In the genomic region with DNA sequence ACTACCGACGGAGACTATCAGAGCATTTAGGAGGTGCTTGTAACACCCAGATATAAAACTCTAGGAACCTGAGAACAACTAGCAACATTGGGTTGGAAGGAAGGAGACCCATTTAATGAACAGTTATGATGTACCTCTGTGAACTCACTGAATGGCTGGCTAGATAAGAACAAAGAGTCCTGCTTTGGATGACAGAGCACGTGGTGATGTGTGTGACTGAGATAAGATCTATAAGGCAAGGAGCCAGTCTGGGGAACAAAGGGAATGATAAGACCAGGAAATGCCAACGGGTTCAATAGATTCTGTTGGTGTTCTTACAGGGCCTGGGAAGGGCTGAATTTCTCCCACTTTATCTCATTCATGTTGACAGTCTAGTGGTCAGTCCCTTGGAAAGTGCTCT, we compare ENCODE assay signal across 24 mouse cellular contexts.
DNase-seq lines count a peak whose midpoint lies in the region; ATAC-seq and TF ChIP-seq lines count a peak whose summit lies in the region.
"Had no signal": no experiment of that assay in that cellular context is flagged by ENCODE, and none has a peak within 500 bp of the region (broad histone marks: within the 10 kb centered on the region; RNA-seq: fewer than 3 reads in every experiment).

No protein-coding gene starts in this region.

- ATAC-seq in liver, embryonic 12.5 days, result no peak
- no peak for ATAC-seq in liver, embryonic 14.5 days (ENCODE audit: insufficient read depth)
- no peak for ATAC-seq in liver, postnatal 0 days
- ATAC-seq in G1E (ENCODE audit: extremely low read depth, insufficient number of reproducible peaks, low FRiP score, poor library complexity, severe bottlenecking), result peak; percentile 65
- no peak for ATAC-seq in liver, embryonic 15.5 days (ENCODE audit: insufficient read depth)
- ATAC-seq: activated CD4-positive, CD25-positive, alpha-beta regulatory T cell, adult 4 months; CD4-positive, CD25-positive, alpha-beta regulatory T cell, adult 4 months; forebrain, embryonic 13.5 days; forebrain, embryonic 15.5 days; Patski had no signal

- DNase-seq in liver (no peak), G1E (ENCODE audit: low spot score) (no peak)
- no peak for DNase-seq in liver, embryonic 14.5 days (ENCODE audit: low read depth in 3 of 3, low spot score in 3 of 3)
- no peak for DNase-seq in liver, postnatal 0 days
- no peak for DNase-seq in yolk sac, embryonic 10.5 days (ENCODE audit: low spot score)
- no peak for DNase-seq in thymus, postnatal 25 days
- DNase-seq: adrenal gland, adult 8-10 months; adrenal gland, postnatal 14 days; adrenal gland, postnatal 36 days; B cell, adult 2 months; cerebellum, adult 11-12 months; cerebellum, adult 2 months; cerebellum, adult 9-10 months; cerebellum, postnatal 10 days; cerebellum, postnatal 25 days had no signal

- H3K9ac ChIP-seq in liver, embryonic 12.5 days, result no peak overlapping the region
- peak overlapping the region; percentile 13; the same call in 1 of the 2 replicates for H3K9ac ChIP-seq in liver, embryonic 14.5 days (replicated peaks)
- no peak overlapping the region for H3K9ac ChIP-seq in liver, postnatal 0 days (replicated peaks)
- H3K9ac ChIP-seq in liver, embryonic 15.5 days, result no peak overlapping the region
- H3K9ac ChIP-seq: embryonic facial prominence, embryonic 12.5 days; forebrain, embryonic 13.5 days; forebrain, embryonic 15.5 days had no signal

- peak overlapping the region; percentile 85; the same call in 1 of the 2 replicates for H3K27ac ChIP-seq in liver, embryonic 12.5 days
- peak overlapping the region; percentile 86; the same call in 1 of the 2 replicates for H3K27ac ChIP-seq in liver, embryonic 14.5 days
- H3K27ac ChIP-seq in liver, postnatal 0 days (ENCODE audit: low read depth), result no peak overlapping the region
- 0 out of 2 replicates have a peak overlapping the region, but pooled peaks have one; percentile 53 for H3K27ac ChIP-seq in liver, embryonic 15.5 days (replicated peaks)
- H3K27ac ChIP-seq: embryonic facial prominence, embryonic 10.5 days; embryonic facial prominence, embryonic 12.5 days; forebrain, embryonic 13.5 days; forebrain, embryonic 15.5 days had no signal

- peak; percentile 52; the same call in 1 of the 2 replicates for TF ChIP-seq EP300 in liver, embryonic 14.5 days (IDR thresholded peaks at IDR 0.05; ENCODE audit: low read depth)
- TF ChIP-seq EP300 in liver, postnatal 0 days (IDR thresholded peaks at IDR 0.05; ENCODE audit: low read depth), result no peak

- no peak for TF ChIP-seq CTCF in liver, embryonic 14.5 days (IDR thresholded peaks at IDR 0.05; ENCODE audit: low read depth)
- TF ChIP-seq CTCF in liver, postnatal 0 days (IDR thresholded peaks at IDR 0.05; ENCODE audit: low read depth), result no peak
- no peak for TF ChIP-seq CTCF in G1E (IDR thresholded peaks at IDR 0.05; ENCODE audit: low read depth, low read length)

- 34% methylated on average over 4 of the region's 4 CpGs for WGBS in liver, embryonic 12.5 days (ENCODE audit: insufficient replicate concordance)
- WGBS in liver, embryonic 14.5 days (ENCODE audit: insufficient replicate concordance), result 23% methylated on average over 4 of the region's 4 CpGs
- WGBS in liver, postnatal 0 days (ENCODE audit: insufficient replicate concordance), result 33% methylated on average over 4 of the region's 4 CpGs
- 23% methylated on average over 4 of the region's 4 CpGs for WGBS in liver, embryonic 15.5 days (ENCODE audit: insufficient replicate concordance)

- H3K4me2 ChIP-seq in liver, embryonic 12.5 days, result no peak overlapping the region
- no peak overlapping the region for H3K4me2 ChIP-seq in liver, embryonic 14.5 days (ENCODE audit: low read depth)
- no peak overlapping the region for H3K4me2 ChIP-seq in liver, postnatal 0 days (ENCODE audit: low read depth, low read length)
- H3K4me2 ChIP-seq in liver, embryonic 15.5 days, result no peak overlapping the region
- H3K4me2 ChIP-seq: embryonic facial prominence, embryonic 12.5 days; forebrain, embryonic 13.5 days; forebrain, embryonic 15.5 days had no signal

- no peaks in the 10 kb centered on the region for H3K9me3 ChIP-seq in liver, embryonic 12.5 days (replicated peaks)
- no peaks in the 10 kb centered on the region for H3K9me3 ChIP-seq in liver, embryonic 14.5 days (ENCODE audit: control insufficient read depth, low read length)
- no peaks in the 10 kb centered on the region for H3K9me3 ChIP-seq in liver, postnatal 0 days (ENCODE audit: low read length)
- H3K9me3 ChIP-seq in G1E (replicated peaks), result no peaks in the 10 kb centered on the region
- no peaks in the 10 kb centered on the region for H3K9me3 ChIP-seq in liver, embryonic 15.5 days (replicated peaks)
- H3K9me3 ChIP-seq: embryonic facial prominence, embryonic 10.5 days; embryonic facial prominence, embryonic 12.5 days; forebrain, embryonic 13.5 days; forebrain, embryonic 15.5 days had no signal

- H3K4me3 ChIP-seq in liver, embryonic 12.5 days, result no peak overlapping the region
- H3K4me3 ChIP-seq in liver, embryonic 14.5 days (ENCODE audit: insufficient read depth in 1 of 2, low read depth in 2 of 2, low read length in 2 of 2), result no peak overlapping the region
- no peak overlapping the region for H3K4me3 ChIP-seq in liver, postnatal 0 days (ENCODE audit: low read depth, low read length)
- no peak overlapping the region for H3K4me3 ChIP-seq in G1E (ENCODE audit: low read depth, low read length)
- no peak overlapping the region for H3K4me3 ChIP-seq in liver, embryonic 15.5 days (replicated peaks)
- H3K4me3 ChIP-seq: embryonic facial prominence, embryonic 10.5 days; embryonic facial prominence, embryonic 12.5 days; forebrain, embryonic 13.5 days; forebrain, embryonic 15.5 days had no signal

- H3K27me3 ChIP-seq in liver, embryonic 12.5 days (replicated peaks), result 0 out of 2 replicates have a peak, but pooled peaks cover 6% of the 10 kb centered on the region
- H3K27me3 ChIP-seq in liver, embryonic 14.5 days (ENCODE audit: control insufficient read depth, insufficient read depth, low read length), result no peaks in the 10 kb centered on the region
- H3K27me3 ChIP-seq in liver, postnatal 0 days (ENCODE audit: insufficient read depth, low read length), result no peaks in the 10 kb centered on the region
- no peaks in the 10 kb centered on the region for H3K27me3 ChIP-seq in G1E (ENCODE audit: insufficient read depth, low read length)
- no peaks in the 10 kb centered on the region for H3K27me3 ChIP-seq in liver, embryonic 15.5 days
- H3K27me3 ChIP-seq: embryonic facial prominence, embryonic 12.5 days; forebrain, embryonic 13.5 days; forebrain, embryonic 15.5 days; Patski had no signal

- no peaks in the 10 kb centered on the region for H3K36me3 ChIP-seq in liver, embryonic 12.5 days
- H3K36me3 ChIP-seq in liver, embryonic 14.5 days (replicated peaks; ENCODE audit: control insufficient read depth, insufficient read depth, low read depth), result no peaks in the 10 kb centered on the region
- H3K36me3 ChIP-seq in liver, postnatal 0 days (replicated peaks; ENCODE audit: insufficient read depth, low read length), result no peaks in the 10 kb centered on the region
- H3K36me3 ChIP-seq in G1E (replicated peaks), result no peaks in the 10 kb centered on the region
- no peaks in the 10 kb centered on the region for H3K36me3 ChIP-seq in liver, embryonic 15.5 days (replicated peaks)
- H3K36me3 ChIP-seq: embryonic facial prominence, embryonic 10.5 days; embryonic facial prominence, embryonic 12.5 days; forebrain, embryonic 15.5 days had no signal

- peaks cover 56% of the 10 kb centered on the region for H3K4me1 ChIP-seq in liver, embryonic 12.5 days
- peaks cover 55 to 58% of the 10 kb centered on the region in 2 experiments for H3K4me1 ChIP-seq in liver, embryonic 14.5 days (replicated peaks; ENCODE audit: control insufficient read depth in 2 of 2, insufficient read depth in 2 of 2, low read length in 1 of 2)
- H3K4me1 ChIP-seq in liver, postnatal 0 days (ENCODE audit: insufficient read depth), result peaks cover 44% of the 10 kb centered on the region
- H3K4me1 ChIP-seq in G1E (ENCODE audit: insufficient read depth, low read depth, low read length), result peaks cover 53% of the 10 kb centered on the region
- peaks cover 60% of the 10 kb centered on the region for H3K4me1 ChIP-seq in liver, embryonic 15.5 days (replicated peaks)
- H3K4me1 ChIP-seq: forebrain, embryonic 13.5 days; forebrain, embryonic 15.5 days had no signal
